11 mouse cellular contexts compared by ENCODE assay signal in the genomic region with DNA sequence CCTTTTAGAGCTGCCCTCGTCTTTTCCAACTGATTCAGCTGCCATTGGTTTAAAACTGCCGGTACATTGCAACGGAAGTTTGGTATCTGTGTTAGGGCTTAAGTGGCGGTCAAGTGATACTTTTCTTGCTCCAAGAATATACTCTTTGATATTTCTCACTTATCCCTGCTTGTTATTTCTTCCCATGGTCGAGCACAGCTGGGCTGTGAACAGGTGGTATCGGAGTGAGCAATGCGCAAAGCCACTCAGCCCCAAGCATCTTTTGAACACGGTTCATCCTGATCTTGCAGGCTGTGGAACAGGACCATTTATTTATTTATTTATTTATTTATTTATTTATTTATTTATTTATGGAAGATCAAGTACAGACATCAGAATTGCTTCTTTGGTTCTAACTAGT. TPM values are rescaled to one million over a fixed set of nuclear protein-coding genes. Genes with fewer than 3 reads are reported as not detected.
"Had no signal": no experiment of that assay in that cellular context is flagged by ENCODE, and none has a peak within 500 bp of the region (broad histone marks: within the 10 kb centered on the region; RNA-seq: fewer than 3 reads in every experiment).

No protein-coding gene starts in this region.

- H3K36me3 ChIP-seq: limb, embryonic 12.5 days; liver, embryonic 12.5 days; midbrain, embryonic 10.5 days; neural tube, embryonic 12.5 days had no signal

- H3K4me3 ChIP-seq: left cerebral cortex, adult 2 months; limb, embryonic 12.5 days; liver, embryonic 12.5 days; midbrain, embryonic 10.5 days; neural tube, embryonic 12.5 days had no signal

- H3K9ac ChIP-seq: limb, embryonic 12.5 days; liver, embryonic 12.5 days; neural tube, embryonic 12.5 days had no signal

- H3K4me1 ChIP-seq: liver, embryonic 12.5 days; midbrain, embryonic 10.5 days; neural tube, embryonic 12.5 days had no signal

- H3K4me2 ChIP-seq: limb, embryonic 12.5 days; liver, embryonic 12.5 days; neural tube, embryonic 12.5 days had no signal

- H3K9me3 ChIP-seq: limb, embryonic 12.5 days; liver, embryonic 12.5 days; midbrain, embryonic 10.5 days; neural tube, embryonic 12.5 days had no signal

- H3K27ac ChIP-seq: left cerebral cortex, adult 2 months; limb, embryonic 12.5 days; liver, embryonic 12.5 days; midbrain, embryonic 10.5 days; neural tube, embryonic 12.5 days; stomach, postnatal 0 days had no signal

- H3K27me3 ChIP-seq: limb, embryonic 12.5 days; neural tube, embryonic 12.5 days had no signal

RNA-seq across cellular contexts. Expression of gene Ccna1, which starts 24.3 kb away (rescaled TPM):
- total RNA-seq: megakaryocyte, adult 5-6 weeks; neutrophil, adult 5-6 weeks had no signal
- polyA plus RNA-seq: inflammation-experienced regulatory T-cells, adult 6 months had no signal

RNA-seq across cellular contexts. Expression of gene Ccdc169, which starts 57.5 kb away (rescaled TPM):
- total RNA-seq: megakaryocyte, adult 5-6 weeks; neutrophil, adult 5-6 weeks had no signal
- polyA plus RNA-seq: inflammation-experienced regulatory T-cells, adult 6 months; liver, embryonic 12.5 days; liver, embryonic 16.5 days; lung, postnatal 0 days; neural tube, embryonic 12.5 days had no signal
